Mouse (Mus musculus) small intestine, adult 2 months (tissue): ENCODE measurements around the gene Lims1.

ENCODE experiments used
- CTCF ChIP-seq: fragments of 200-500 bp; IDR thresholded peaks from 2 replicates; pipeline ENCODE4 v1.5.1; 2012; ENCODE audit warnings: low read depth, mild to moderate bottlenecking, control low read depth, inconsistent platforms, low read length, moderate library complexity, mixed read lengths; ENCODE audit not compliant: insufficient replicate concordance, insufficient read length; ENCODE audit errors: extremely low read depth
- POLR2A ChIP-seq: fragments of 200-500 bp; IDR thresholded peaks from 2 replicates; pipeline ENCODE4 v1.6.1; 2012; ENCODE audit warnings: low read depth, mild to moderate bottlenecking, control low read depth, inconsistent platforms, low read length, moderate library complexity

DNA sequence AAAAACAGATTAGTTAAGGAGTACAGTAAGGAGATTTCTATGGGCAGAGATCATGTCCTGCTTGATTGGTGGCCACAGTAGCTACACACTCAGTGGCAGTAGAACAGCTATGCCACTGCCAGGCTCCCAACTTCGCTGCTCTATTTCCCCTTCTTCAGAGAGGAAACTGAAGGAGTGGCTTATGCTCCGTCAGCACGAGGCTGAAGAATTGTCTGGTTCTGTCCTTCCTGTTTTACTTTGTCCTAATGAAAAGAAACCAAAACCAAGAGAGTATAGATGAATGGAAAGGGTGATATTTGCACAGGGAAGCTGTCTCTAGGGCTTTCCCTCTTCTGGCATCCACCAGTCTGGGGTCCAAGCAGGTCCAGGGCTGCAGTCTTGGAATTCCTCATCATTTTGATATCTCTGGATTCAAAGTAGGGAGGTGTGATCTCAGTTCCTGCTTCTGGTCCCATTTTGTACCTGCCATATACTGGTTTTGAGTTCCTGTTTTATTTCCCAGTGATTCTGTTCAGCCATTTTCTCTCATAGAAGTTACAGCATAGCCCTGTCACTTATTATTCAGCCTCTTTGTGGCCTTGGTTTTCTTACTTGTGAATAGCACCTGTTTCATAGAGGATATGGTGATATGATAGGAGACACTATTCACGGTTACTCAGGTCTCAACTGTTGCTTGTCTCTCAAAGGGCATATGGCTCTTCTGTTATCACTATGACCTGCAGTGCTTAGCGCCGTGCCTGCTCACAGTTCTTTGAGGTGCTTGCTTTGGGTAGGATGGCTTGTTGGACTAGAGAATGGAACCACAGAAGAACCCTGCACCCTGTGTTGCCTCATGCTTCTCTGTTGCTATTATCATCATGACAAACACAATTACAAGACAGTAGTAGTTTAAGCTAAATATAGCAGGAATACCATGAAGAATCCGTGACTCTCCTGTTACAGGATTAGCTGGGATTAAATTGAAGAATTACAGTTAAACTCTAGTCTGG, 70.1 kb downstream of the Lims1 start:
- TF ChIP-seq POLR2A (no peak), CTCF (no peak)
